Mouse (Mus musculus) ES-Bruce4 (cell line): ENCODE measurements around the gene Usp10. TPM values are rescaled to one million over a fixed set of nuclear protein-coding genes. Genes with fewer than 3 reads are reported as not detected.

Source experiments
- H3K27ac ChIP-seq: 2 replicates; pipeline ENCODE4 v1.5.1; 2012; ENCODE audit warnings: low read length, inconsistent platforms; ENCODE audit not compliant: insufficient read depth
- H3K27me3 ChIP-seq: 2 replicates; pipeline ENCODE4 v1.6.1; 2012; ENCODE audit warnings: mild to moderate bottlenecking, low read length, inconsistent platforms; ENCODE audit not compliant: control insufficient read depth, poor library complexity, insufficient read depth, severe bottlenecking
- H3K36me3 ChIP-seq: 2 replicates; pipeline ENCODE4 v1.6.1; 2012; ENCODE audit warnings: inconsistent platforms, mild to moderate bottlenecking, low read length, moderate library complexity; ENCODE audit not compliant: control insufficient read depth, poor library complexity, insufficient read depth, severe bottlenecking
- H3K4me1 ChIP-seq: one replicate; pipeline ENCODE4 v1.8.1; 2011; ENCODE audit warnings: low read length; ENCODE audit not compliant: control insufficient read depth, insufficient read depth
- H3K4me3 ChIP-seq: 2 replicates; pipeline ENCODE4 v1.5.1; 2011; ENCODE audit warnings: low read depth, mild to moderate bottlenecking, low read length
- H3K9ac ChIP-seq: 2 replicates; pipeline ENCODE4 v1.6.1; 2012; ENCODE audit warnings: low read depth, mild to moderate bottlenecking, inconsistent platforms; ENCODE audit not compliant: poor library complexity, severe bottlenecking
- H3K9me3 ChIP-seq: replicated peaks from 2 replicates; pipeline ENCODE4 v1.6.1; 2012; ENCODE audit warnings: mild to moderate bottlenecking, low read length, inconsistent platforms; ENCODE audit not compliant: control insufficient read depth, poor library complexity, insufficient read depth, severe bottlenecking
- CTCF ChIP-seq: IDR thresholded peaks from one replicate; pipeline ENCODE4 v1.8.1; 2011; ENCODE audit warnings: low read depth, low read length
- EP300 ChIP-seq: IDR thresholded peaks from 2 replicates; pipeline ENCODE4 v1.6.1; 2011; ENCODE audit warnings: low read depth, low read length; ENCODE audit not compliant: insufficient read depth
- POLR2A ChIP-seq: IDR thresholded peaks from one replicate; pipeline ENCODE4 v1.8.1; 2011; ENCODE audit warnings: low read length; ENCODE audit not compliant: insufficient read depth
- polyA plus RNA-seq: library from polyadenylated mRNA; stranded (reverse); fragments of >200 nt; gene quantifications from 2 replicates; pipeline ENCODE4 v1.2.4, GENCODE M21; 2011; ENCODE audit warnings: low read depth; ENCODE audit not compliant: missing spikeins, insufficient read depth, insufficient read length

Usp10 gene
- polyA plus RNA-seq, 1 experiment, result 385 TPM

DNA sequence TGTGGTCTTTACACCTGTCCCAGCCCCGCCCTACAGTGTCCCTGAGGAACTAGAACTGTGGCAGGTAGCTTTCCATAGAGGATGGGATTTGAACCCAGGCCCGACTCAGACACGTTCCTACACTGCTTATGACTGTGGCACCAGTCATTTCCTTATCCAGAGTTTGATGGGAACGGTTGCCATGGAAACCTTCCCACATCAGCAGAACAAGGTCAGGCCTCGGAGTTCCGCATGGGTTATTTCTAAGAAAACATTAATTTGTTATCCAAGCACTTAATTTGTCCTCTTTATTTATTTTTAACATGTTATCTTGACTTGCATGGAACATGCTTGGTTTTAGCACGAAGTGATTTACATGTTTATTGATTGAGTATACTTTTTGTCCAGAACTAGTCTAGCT lies 91.6 kb downstream of the Usp10 start:
- H3K4me3 ChIP-seq, result no peak overlapping the region
- no peak overlapping the region for H3K27ac ChIP-seq
- no peak overlapping the region for H3K9ac ChIP-seq
- TF ChIP-seq CTCF (no peak), EP300 (no peak), POLR2A (no peak)
- no peaks in the 10 kb centered on the region for H3K27me3 ChIP-seq
- no peaks in the 10 kb centered on the region for H3K4me1 ChIP-seq
- no peaks in the 10 kb centered on the region for H3K36me3 ChIP-seq
- H3K9me3 ChIP-seq, result no peaks in the 10 kb centered on the region

DNA sequence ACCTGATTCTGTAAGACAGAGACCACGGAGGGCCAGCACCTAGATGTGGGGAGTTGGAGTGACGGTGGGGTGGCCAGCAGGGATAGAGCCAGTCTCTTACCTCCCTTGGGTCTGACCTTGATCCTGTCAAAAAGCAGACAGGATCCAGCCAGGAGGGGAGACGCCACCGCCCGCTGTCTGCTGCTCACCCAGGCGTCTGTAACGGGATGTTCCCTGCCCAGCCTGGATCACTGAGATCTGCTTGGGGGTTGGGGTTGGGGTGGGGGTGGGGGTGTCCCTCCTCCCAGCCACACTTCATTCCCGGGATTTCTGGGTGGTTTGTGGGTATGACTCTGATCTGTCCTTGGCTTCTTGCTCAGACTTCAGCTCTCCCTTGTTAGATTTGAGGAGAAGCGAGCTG lies 92.2 kb downstream of the Usp10 start:
- Histone ChIP-seq H3K9me3 (no peaks in the 10 kb centered on the region), H3K9ac (no peak overlapping the region), H3K27me3 (no peaks in the 10 kb centered on the region), H3K36me3 (no peaks in the 10 kb centered on the region), H3K4me3 (no peak overlapping the region), H3K27ac (no peak overlapping the region), H3K4me1 (no peaks in the 10 kb centered on the region)
- TF ChIP-seq EP300, result no peak
- no peak for TF ChIP-seq CTCF
- no peak for TF ChIP-seq POLR2A

DNA sequence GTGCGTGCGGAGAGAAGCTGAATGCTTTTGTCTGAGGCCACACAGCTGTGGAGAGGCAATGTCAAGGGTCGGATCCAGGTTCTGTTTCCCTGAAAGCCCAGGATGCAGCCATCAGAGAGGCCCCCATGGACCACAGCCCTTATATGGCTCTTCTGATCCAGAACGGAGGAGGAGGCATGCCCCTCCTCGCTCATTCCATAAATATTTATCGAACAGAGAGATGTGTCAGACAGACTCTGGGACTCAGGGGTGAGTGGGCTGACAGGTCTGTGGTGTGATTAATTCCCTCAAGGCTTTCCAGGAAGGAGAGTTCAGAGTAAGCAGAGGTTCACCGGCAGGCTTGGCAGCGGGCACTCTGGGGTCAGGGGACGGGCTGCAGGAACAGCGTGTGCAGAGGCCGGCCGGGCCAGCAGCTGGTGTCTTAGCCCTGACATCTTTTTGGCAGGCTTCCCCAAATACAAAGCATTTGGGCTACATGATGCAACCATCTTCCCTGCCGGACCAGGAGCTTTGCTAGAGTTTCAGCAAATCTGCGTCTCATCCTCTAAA lies 94.1 kb downstream of the Usp10 start:
- H3K9me3 ChIP-seq, result no peaks in the 10 kb centered on the region
- no peak overlapping the region for H3K4me3 ChIP-seq
- H3K4me1 ChIP-seq, result no peaks in the 10 kb centered on the region
- H3K36me3 ChIP-seq, result no peaks in the 10 kb centered on the region
- no peak overlapping the region for H3K9ac ChIP-seq
- H3K27me3 ChIP-seq, result no peaks in the 10 kb centered on the region
- TF ChIP-seq CTCF (no peak), POLR2A (no peak), EP300 (no peak)
- no peak overlapping the region for H3K27ac ChIP-seq

DNA sequence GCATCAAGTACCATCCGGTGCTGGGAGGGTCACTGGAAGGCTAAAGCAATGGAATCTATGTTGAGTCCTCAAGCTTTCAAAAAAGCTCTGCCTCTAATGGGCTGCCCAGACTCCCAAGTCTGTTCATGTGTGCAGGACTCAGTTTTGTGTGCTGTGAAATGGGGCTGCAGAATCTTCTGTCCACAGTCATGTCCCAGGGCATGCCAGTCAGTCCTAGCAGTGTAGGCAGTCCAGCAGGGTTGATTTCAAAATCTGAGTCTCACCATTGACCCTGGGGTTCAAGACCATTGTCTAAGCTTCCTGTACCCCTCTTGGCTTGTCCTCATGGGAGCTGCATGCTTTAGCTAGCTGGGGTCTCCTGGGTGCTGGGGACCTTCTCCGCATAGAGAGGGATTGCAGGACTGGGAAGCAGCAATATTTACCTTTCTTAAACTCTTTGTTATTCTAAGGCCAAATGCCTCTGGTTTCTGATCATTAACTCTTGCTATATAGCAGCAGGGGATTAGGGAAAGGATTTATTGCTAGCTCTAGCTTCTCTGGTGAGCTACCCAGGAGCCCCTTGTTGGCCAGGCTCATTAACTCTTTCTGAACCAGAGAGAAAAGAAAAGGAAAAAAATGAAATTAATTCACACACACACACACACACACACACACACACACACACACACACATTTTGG lies 94.7 kb downstream of the Usp10 start:
- no peak overlapping the region for H3K9ac ChIP-seq
- TF ChIP-seq EP300, result no peak
- TF ChIP-seq CTCF, result no peak
- no peak for TF ChIP-seq POLR2A
- H3K4me3 ChIP-seq, result no peak overlapping the region
- H3K27ac ChIP-seq, result no peak overlapping the region
- no peaks in the 10 kb centered on the region for H3K9me3 ChIP-seq
- no peaks in the 10 kb centered on the region for H3K36me3 ChIP-seq
- H3K4me1 ChIP-seq, result no peaks in the 10 kb centered on the region
- no peaks in the 10 kb centered on the region for H3K27me3 ChIP-seq

DNA sequence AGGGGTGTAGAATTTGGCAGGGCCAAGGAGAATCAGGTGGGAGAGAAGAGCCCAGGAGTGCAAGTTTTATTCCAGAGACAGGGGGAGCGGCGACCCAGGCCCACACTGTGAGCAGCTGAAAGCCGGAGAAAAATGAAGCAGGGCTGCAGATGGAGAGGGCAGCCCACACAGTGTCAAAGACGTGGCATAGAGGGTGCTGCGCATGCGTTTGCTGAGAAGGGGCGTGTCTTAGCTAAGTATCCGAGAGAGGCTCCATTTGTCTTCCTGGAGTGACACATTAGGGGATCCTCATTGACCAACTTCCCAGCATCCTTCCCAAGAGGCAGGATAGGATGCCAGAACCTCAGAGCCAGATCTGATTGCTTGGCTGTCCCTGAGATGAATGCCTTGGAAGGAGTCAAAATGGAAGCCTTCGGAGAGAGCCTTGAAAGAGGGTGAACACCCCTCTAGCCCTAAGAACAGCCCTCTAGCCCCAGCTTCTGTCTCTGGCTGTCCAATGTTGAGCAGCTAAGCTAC lies 96.5 kb downstream of the Usp10 start:
- Histone ChIP-seq H3K27ac (no peak overlapping the region), H3K4me3 (no peak overlapping the region), H3K27me3 (no peaks in the 10 kb centered on the region), H3K4me1 (no peaks in the 10 kb centered on the region), H3K9me3 (no peaks in the 10 kb centered on the region), H3K9ac (no peak overlapping the region), H3K36me3 (no peaks in the 10 kb centered on the region)
- TF ChIP-seq POLR2A (no peak), CTCF (no peak), EP300 (no peak)

Other genes with a start within 250 kb of the Usp10 start
- not detected in 2 replicates for gene Wfdc1, start 244.0 kb upstream of the Usp10 start, polyA plus RNA-seq
- 2.8 and 3.4 TPM in 2 replicates for gene Atp2c2, start 210.4 kb upstream of the Usp10 start, polyA plus RNA-seq
- 12.7 and 15.5 TPM in 2 replicates for gene Tldc1, start 131.9 kb upstream of the Usp10 start, polyA plus RNA-seq
- gene Cotl1, start 69.8 kb upstream of the Usp10 start, polyA plus RNA-seq, result 106 and 111 TPM in 2 replicates
- 3.0 and 3.2 TPM in 2 replicates for gene Klhl36, start 48.1 kb upstream of the Usp10 start, polyA plus RNA-seq
- 28.1 and 32.5 TPM in 2 replicates for gene Gm20388, start 481 bp downstream of the Usp10 start, polyA plus RNA-seq
- 0.84 and 1.3 TPM in 2 replicates for gene Crispld2, start 82.1 kb downstream of the Usp10 start, polyA plus RNA-seq
- 15.7 and 17.1 TPM in 2 replicates for gene Zdhhc7, start 191.1 kb downstream of the Usp10 start, polyA plus RNA-seq
- 0.18 and 0.38 TPM in 2 replicates for gene 6430548M08Rik, start 203.8 kb downstream of the Usp10 start, polyA plus RNA-seq